Mouse (Mus musculus): ENCODE measurements around the gene Pik3ca. TPM values are rescaled to one million over a fixed set of nuclear protein-coding genes. Genes with fewer than 3 reads are reported as not detected.

Pik3ca gene
- polyA plus RNA-seq, 1 experiment, result 11.7 TPM

DNA sequence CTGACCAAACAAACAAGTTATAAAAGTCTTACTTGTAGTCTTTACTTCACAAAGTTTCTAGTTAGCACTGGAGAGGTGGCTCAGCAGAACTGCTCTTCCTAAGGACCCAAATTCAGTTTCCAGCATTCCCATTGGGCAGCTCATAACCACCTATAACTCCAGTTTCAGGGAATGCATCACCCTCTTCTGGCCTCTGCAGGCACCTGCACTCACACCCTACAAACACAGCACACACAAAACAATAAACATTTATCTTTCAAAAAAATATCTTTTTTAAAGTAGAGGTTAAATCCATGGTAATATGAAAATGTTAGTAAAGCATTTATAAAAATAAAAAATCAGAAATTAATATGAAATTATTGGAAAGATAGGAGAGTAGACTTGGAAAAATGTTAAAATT, 44.2 kb downstream of the Pik3ca start:
- Histone ChIP-seq H3K27me3 (ENCODE audit: control insufficient read depth, insufficient read depth, insufficient read length) (no peaks in the 10 kb centered on the region), H3K4me3 (no peak overlapping the region), H3K4me2 (ENCODE audit: low read depth) (no peak overlapping the region), H3ac (ENCODE audit: control insufficient read depth, insufficient read length) (no peak overlapping the region), H3K36me3 (ENCODE audit: control insufficient read depth, insufficient read depth) (peaks cover 59% of the 10 kb centered on the region), H3K79me2 (ENCODE audit: control insufficient read depth, insufficient read depth) (no peaks in the 10 kb centered on the region)
- TF ChIP-seq POLR2AphosphoS2 (IDR thresholded peaks at IDR 0.05; ENCODE audit: insufficient read length, low read depth), result no peak
- no peak for TF ChIP-seq REST (IDR thresholded peaks at IDR 0.05; ENCODE audit: insufficient read depth, insufficient read length)
- TF ChIP-seq CEBPB (IDR thresholded peaks at IDR 0.05; ENCODE audit: insufficient read depth, poor library complexity, severe bottlenecking), result no peak
- TF ChIP-seq MAX (IDR thresholded peaks at IDR 0.05; ENCODE audit: low read depth), result no peak
- no peak for TF ChIP-seq E2F4 (IDR thresholded peaks at IDR 0.05; ENCODE audit: insufficient read depth)
- TF ChIP-seq SRF (IDR thresholded peaks at IDR 0.05; ENCODE audit: control insufficient read depth, insufficient read length, low read depth), result no peak
- TF ChIP-seq USF1 (IDR thresholded peaks at IDR 0.05; ENCODE audit: low read depth), result no peak
- TF ChIP-seq TCF12 (IDR thresholded peaks at IDR 0.05; ENCODE audit: insufficient read depth, poor library complexity, severe bottlenecking), result no peak
- TF ChIP-seq MYOD1 (IDR thresholded peaks at IDR 0.05; ENCODE audit: control insufficient read depth in 1 of 3, insufficient read length in 2 of 3, low read depth in 2 of 3), result no peak
- TF ChIP-seq POLR2A (IDR thresholded peaks at IDR 0.05; ENCODE audit: insufficient read length, low read depth), result no peak
- TF ChIP-seq TCF3 (IDR thresholded peaks at IDR 0.05; ENCODE audit: insufficient read length, low read depth), result no peak
- TF ChIP-seq MYOG (IDR thresholded peaks at IDR 0.05; ENCODE audit: control insufficient read depth in 1 of 3, insufficient read depth in 1 of 3, insufficient read length in 2 of 3, low read depth in 2 of 3), result no peak

DNA sequence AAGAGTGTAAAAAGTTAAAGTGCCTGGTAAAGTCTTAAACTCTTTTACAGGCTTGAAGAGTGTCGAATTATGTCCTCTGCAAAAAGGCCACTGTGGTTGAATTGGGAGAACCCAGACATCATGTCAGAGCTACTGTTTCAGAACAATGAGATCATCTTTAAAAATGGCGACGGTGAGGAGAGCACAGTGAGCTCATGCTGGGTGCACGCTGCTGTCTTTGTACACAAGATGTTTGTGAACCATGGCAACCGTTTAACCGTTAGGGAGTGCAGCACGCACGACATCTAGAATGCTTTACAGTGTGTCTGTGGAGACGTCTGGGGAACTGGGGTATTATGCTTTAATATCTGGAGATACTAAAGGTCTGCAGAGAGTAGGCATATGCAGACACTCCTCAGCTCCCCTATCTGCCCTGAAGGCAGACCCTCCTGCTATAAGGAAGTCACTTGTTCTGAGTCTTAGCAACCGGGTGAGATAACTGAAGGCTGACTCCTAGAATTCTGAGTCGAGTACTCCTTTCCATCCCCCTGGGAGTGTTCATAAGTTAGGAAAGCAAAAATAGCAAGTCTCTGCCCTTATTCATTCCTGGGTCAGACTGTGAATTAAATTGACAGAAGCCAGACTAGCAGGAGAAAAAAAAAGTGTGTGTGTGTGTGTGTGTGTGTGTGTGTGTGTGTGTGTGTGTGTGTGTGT, 57.0 kb downstream of the Pik3ca start:
- peaks cover 53% of the 10 kb centered on the region for H3K36me3 ChIP-seq (ENCODE audit: control insufficient read depth, insufficient read depth)
- H3K79me2 ChIP-seq (ENCODE audit: control insufficient read depth, insufficient read depth), result no peaks in the 10 kb centered on the region
- H3K4me3 ChIP-seq, result no peak overlapping the region
- no peak overlapping the region for H3K4me2 ChIP-seq (ENCODE audit: low read depth)
- TF ChIP-seq E2F4 (IDR thresholded peaks at IDR 0.05; ENCODE audit: insufficient read depth) (no peak), USF1 (IDR thresholded peaks at IDR 0.05; ENCODE audit: low read depth) (no peak), TCF3 (IDR thresholded peaks at IDR 0.05; ENCODE audit: insufficient read length, low read depth) (no peak), SRF (IDR thresholded peaks at IDR 0.05; ENCODE audit: control insufficient read depth, insufficient read length, low read depth) (no peak), POLR2A (IDR thresholded peaks at IDR 0.05; ENCODE audit: insufficient read length, low read depth) (no peak), TCF12 (IDR thresholded peaks at IDR 0.05; ENCODE audit: insufficient read depth, poor library complexity, severe bottlenecking) (no peak), MYOG (IDR thresholded peaks at IDR 0.05; ENCODE audit: control insufficient read depth in 1 of 3, insufficient read depth in 1 of 3, insufficient read length in 2 of 3, low read depth in 2 of 3) (no peak), MAX (IDR thresholded peaks at IDR 0.05; ENCODE audit: low read depth) (no peak), POLR2AphosphoS2 (IDR thresholded peaks at IDR 0.05; ENCODE audit: insufficient read length, low read depth) (no peak), REST (IDR thresholded peaks at IDR 0.05; ENCODE audit: insufficient read depth, insufficient read length) (no peak), CEBPB (IDR thresholded peaks at IDR 0.05; ENCODE audit: insufficient read depth, poor library complexity, severe bottlenecking) (no peak), MYOD1 (IDR thresholded peaks at IDR 0.05; ENCODE audit: control insufficient read depth in 1 of 3, insufficient read length in 2 of 3, low read depth in 2 of 3) (no peak)
- H3K27me3 ChIP-seq (ENCODE audit: control insufficient read depth, insufficient read depth, insufficient read length), result no peaks in the 10 kb centered on the region
- no peak overlapping the region for H3ac ChIP-seq (ENCODE audit: control insufficient read depth, insufficient read length)

- Histone ChIP-seq H3K4me2 (ENCODE audit: low read depth) (no peak overlapping the region), H3K4me3 (no peak overlapping the region), H3K36me3 (ENCODE audit: control insufficient read depth, insufficient read depth) (peaks cover 39% of the 10 kb centered on the region), H3K27me3 (ENCODE audit: control insufficient read depth, insufficient read depth, insufficient read length) (no peaks in the 10 kb centered on the region), H3K79me2 (ENCODE audit: control insufficient read depth, insufficient read depth) (no peaks in the 10 kb centered on the region), H3ac (ENCODE audit: control insufficient read depth, insufficient read length) (no peak overlapping the region)
- no peak for TF ChIP-seq POLR2AphosphoS2 (IDR thresholded peaks at IDR 0.05; ENCODE audit: insufficient read length, low read depth)
- TF ChIP-seq TCF3 (IDR thresholded peaks at IDR 0.05; ENCODE audit: insufficient read length, low read depth), result no peak
- TF ChIP-seq SRF (IDR thresholded peaks at IDR 0.05; ENCODE audit: control insufficient read depth, insufficient read length, low read depth), result no peak
- no peak for TF ChIP-seq POLR2A (IDR thresholded peaks at IDR 0.05; ENCODE audit: insufficient read length, low read depth)
- TF ChIP-seq MYOG (IDR thresholded peaks at IDR 0.05; ENCODE audit: control insufficient read depth in 1 of 3, insufficient read depth in 1 of 3, insufficient read length in 2 of 3, low read depth in 2 of 3), result no peak
- no peak for TF ChIP-seq MYOD1 (IDR thresholded peaks at IDR 0.05; ENCODE audit: control insufficient read depth in 1 of 3, insufficient read length in 2 of 3, low read depth in 2 of 3)
- TF ChIP-seq CEBPB (IDR thresholded peaks at IDR 0.05; ENCODE audit: insufficient read depth, poor library complexity, severe bottlenecking), result no peak
- no peak for TF ChIP-seq MAX (IDR thresholded peaks at IDR 0.05; ENCODE audit: low read depth)
These were observed 62.3 kb downstream of the Pik3ca start for GRCm38 (mm10) chr3:32459777-32460176.

- Histone ChIP-seq H3K4me3 (no peak overlapping the region), H3ac (ENCODE audit: control insufficient read depth, insufficient read length) (no peak overlapping the region), H3K27me3 (ENCODE audit: control insufficient read depth, insufficient read depth, insufficient read length) (no peaks in the 10 kb centered on the region), H3K79me2 (ENCODE audit: control insufficient read depth, insufficient read depth) (no peaks in the 10 kb centered on the region), H3K36me3 (ENCODE audit: control insufficient read depth, insufficient read depth) (peaks cover 11% of the 10 kb centered on the region), H3K4me2 (ENCODE audit: low read depth) (no peak overlapping the region)
- TF ChIP-seq TCF12 (IDR thresholded peaks at IDR 0.05; ENCODE audit: insufficient read depth, poor library complexity, severe bottlenecking) (no peak), SRF (IDR thresholded peaks at IDR 0.05; ENCODE audit: control insufficient read depth, insufficient read length, low read depth) (no peak), MAX (IDR thresholded peaks at IDR 0.05; ENCODE audit: low read depth) (no peak), REST (IDR thresholded peaks at IDR 0.05; ENCODE audit: insufficient read depth, insufficient read length) (no peak), USF1 (IDR thresholded peaks at IDR 0.05; ENCODE audit: low read depth) (no peak), POLR2A (IDR thresholded peaks at IDR 0.05; ENCODE audit: insufficient read length, low read depth) (no peak), TCF3 (IDR thresholded peaks at IDR 0.05; ENCODE audit: insufficient read length, low read depth) (no peak), MYOD1 (IDR thresholded peaks at IDR 0.05; ENCODE audit: control insufficient read depth in 1 of 3, insufficient read length in 2 of 3, low read depth in 2 of 3) (no peak), CEBPB (IDR thresholded peaks at IDR 0.05; ENCODE audit: insufficient read depth, poor library complexity, severe bottlenecking) (no peak), MYOG (IDR thresholded peaks at IDR 0.05; ENCODE audit: control insufficient read depth in 1 of 3, insufficient read depth in 1 of 3, insufficient read length in 2 of 3, low read depth in 2 of 3) (no peak), POLR2AphosphoS2 (IDR thresholded peaks at IDR 0.05; ENCODE audit: insufficient read length, low read depth) (no peak), E2F4 (IDR thresholded peaks at IDR 0.05; ENCODE audit: insufficient read depth) (no peak)
These were observed 69.8 kb downstream of the Pik3ca start for GRCm38 (mm10) chr3:32467321-32467720.
